Mouse (Mus musculus) liver, adult 2 months (tissue): ENCODE data around the gene Pcbp4. TPM values are rescaled to one million over a fixed set of nuclear protein-coding genes. Genes with fewer than 3 reads are reported as not detected.
"Not testable (repeated sequence)": the region's sequence is repeated elsewhere in the genome, so short reads cannot be mapped to it uniquely, and the experiment has no call there.

Experiments
- DNase-seq: peaks from one replicate; pipeline ENCODE4 v3.0.0-alpha.2; 2011; ENCODE audit warnings: low read depth, low spot score; ENCODE audit errors: extremely low read depth
- H3K27ac ChIP-seq: fragments of 200-500 bp; replicated peaks from 2 replicates; pipeline ENCODE4 v1.5.1; 2012; ENCODE audit warnings: low read depth, mild to moderate bottlenecking, control low read depth, inconsistent platforms, low read length; ENCODE audit not compliant: insufficient read depth
- H3K27me3 ChIP-seq: fragments of 200-500 bp; 2 replicates; pipeline ENCODE4 v1.6.1; 2012; ENCODE audit warnings: mild to moderate bottlenecking, moderate library complexity, low read length, inconsistent platforms; ENCODE audit not compliant: control insufficient read depth, insufficient read depth
- H3K36me3 ChIP-seq: fragments of 200-500 bp; 2 replicates; pipeline ENCODE4 v1.6.1; 2012; ENCODE audit warnings: low read length, inconsistent platforms; ENCODE audit not compliant: control insufficient read depth, insufficient read depth
- H3K4me1 ChIP-seq: fragments of 200-500 bp; 2 replicates; pipeline ENCODE4 v1.6.1; 2011; ENCODE audit warnings: low read length; ENCODE audit not compliant: control insufficient read depth, insufficient read depth
- H3K4me3 ChIP-seq: fragments of 200-500 bp; 2 replicates; pipeline ENCODE4 v1.5.1; 2011; ENCODE audit warnings: low read depth, mild to moderate bottlenecking, control low read depth, low read length, moderate library complexity; ENCODE audit not compliant: insufficient read depth
- H3K79me2 ChIP-seq: fragments of 200-500 bp; 2 replicates; pipeline ENCODE4 v1.6.1; 2012; ENCODE audit warnings: inconsistent platforms, mild to moderate bottlenecking, low read length, moderate library complexity; ENCODE audit not compliant: control insufficient read depth, insufficient read depth
- H3K9ac ChIP-seq: fragments of 200-500 bp; 2 replicates; pipeline ENCODE4 v1.6.1; 2012; ENCODE audit warnings: low read depth, mild to moderate bottlenecking, control low read depth, inconsistent platforms, low read length
- CTCF ChIP-seq: fragments of 200-500 bp; IDR thresholded peaks from 2 replicates; pipeline ENCODE4 v1.5.1; 2011; ENCODE audit warnings: low read depth, low read length, control low read depth
- POLR2A ChIP-seq: fragments of 200-500 bp; IDR thresholded peaks from 2 replicates; pipeline ENCODE4 v1.6.1; 2011; ENCODE audit warnings: low read length, control low read depth; ENCODE audit not compliant: insufficient read depth; ENCODE audit errors: extremely low read depth
- WGBS: fragments of 180-500 bp; shearing (Covaris S2); methylation state at CpG from one replicate; pipeline ENCODE4 v1.1.7; 2018; 5-methylcytosine and 5-hydroxymethylcytosine counted together
- polyA plus RNA-seq: library from polyadenylated mRNA; depleted of rRNA; stranded (reverse); fragments of >200 nt; gene quantifications from 2 replicates; pipeline ENCODE4 v1.2.3, GENCODE M21; 2012
- total RNA-seq: library from RNA; depleted of rRNA; stranded (reverse); fragments of >200 nt; gene quantifications from 2 replicates; pipeline ENCODE4 v1.2.3, GENCODE M21; 2014

Gene Pcbp4
- total and polyA plus RNA-seq, 2 experiments, result 15.9 to 52.5 TPM

- Histone ChIP-seq H3K36me3 (peaks cover 3% of the 10 kb centered on the region; the same call in 1 of the 2 replicates), H3K27ac (no peak overlapping the region), H3K4me1 (peaks cover 7% of the 10 kb centered on the region), H3K27me3 (no peaks in the 10 kb centered on the region), H3K79me2 (peaks cover 3% of the 10 kb centered on the region; the same call in 1 of the 2 replicates), H3K9ac (no peak overlapping the region), H3K4me3 (no peak overlapping the region)
- 95% methylated on average over 15 of the region's 15 CpGs for WGBS
- no peak for DNase-seq
- TF ChIP-seq POLR2A (no peak), CTCF (no peak)
Measured at GRCm38 (mm10) chr9:106481075-106481474, 28.0 kb downstream of the Pcbp4 start.

DNA sequence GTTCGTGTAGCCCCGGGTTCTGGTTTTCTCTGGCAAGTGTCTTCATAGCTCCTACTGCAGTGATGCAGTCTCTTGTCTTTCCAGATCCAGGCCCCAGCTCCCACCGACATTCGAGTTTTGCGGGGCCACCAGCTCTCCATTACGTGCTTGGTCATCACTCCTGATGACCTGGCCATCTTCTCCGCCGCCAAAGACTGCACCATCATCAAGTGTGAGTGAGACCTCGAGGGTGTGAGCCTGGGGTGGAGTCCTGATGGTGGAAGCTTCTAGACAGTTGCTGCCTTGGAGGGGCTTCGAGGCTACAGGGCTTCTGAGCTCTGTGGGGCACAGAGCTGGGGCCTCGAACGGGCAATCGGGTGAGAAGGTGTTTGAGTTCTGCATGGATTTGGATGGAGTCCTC is 28.6 kb downstream of the Pcbp4 start:
- Histone ChIP-seq H3K27me3 (no peaks in the 10 kb centered on the region), H3K36me3 (peaks cover 3% of the 10 kb centered on the region; the same call in 1 of the 2 replicates)

DNA sequence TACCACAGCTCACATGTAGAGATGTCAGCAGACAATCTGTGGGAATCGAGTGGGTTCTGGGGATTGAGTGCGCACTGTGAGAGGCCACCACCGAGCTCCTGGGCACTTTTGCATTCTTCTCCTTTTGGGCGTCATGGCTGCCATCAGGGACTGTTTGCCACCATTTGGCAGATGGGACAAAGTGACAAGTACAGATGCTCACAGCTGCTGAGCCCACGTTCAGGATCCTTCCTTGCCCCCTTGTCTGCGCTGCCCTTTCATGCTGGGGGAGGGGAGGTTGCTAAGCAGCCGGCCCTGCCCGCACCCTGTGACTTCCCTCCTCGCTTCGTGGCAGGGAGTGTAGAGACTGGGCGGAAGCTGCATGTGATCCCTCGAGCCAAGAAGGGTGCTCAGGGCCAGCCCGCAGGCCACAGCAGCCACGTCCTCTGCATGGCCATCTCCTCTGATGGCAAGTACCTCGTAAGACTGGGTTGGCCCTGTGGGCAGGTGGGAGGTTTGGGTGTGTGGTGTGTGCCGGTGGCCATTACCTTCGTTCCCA is 29.6 kb downstream of the Pcbp4 start:
- H3K27ac ChIP-seq, result no peak overlapping the region
- H3K4me3 ChIP-seq, result no peak overlapping the region
- H3K27me3 ChIP-seq, result no peaks in the 10 kb centered on the region
- TF ChIP-seq POLR2A (no peak), CTCF (no peak)
- H3K4me1 ChIP-seq, result peaks cover 5% of the 10 kb centered on the region
- peaks cover 3% of the 10 kb centered on the region; the same call in 1 of the 2 replicates for H3K79me2 ChIP-seq
- 91% methylated on average over 17 of the region's 17 CpGs for WGBS
- H3K9ac ChIP-seq, result no peak overlapping the region
- no peak for DNase-seq
- H3K36me3 ChIP-seq, result peaks cover 3% of the 10 kb centered on the region; the same call in 1 of the 2 replicates

More for the DNA sequence above, 28.6 kb downstream of the Pcbp4 start:
- DNase-seq, result no peak
- Histone ChIP-seq H3K27ac (no peak overlapping the region), H3K79me2 (peaks cover 3% of the 10 kb centered on the region; the same call in 1 of the 2 replicates), H3K4me1 (peaks cover 6% of the 10 kb centered on the region), H3K4me3 (no peak overlapping the region), H3K9ac (no peak overlapping the region)
- TF ChIP-seq CTCF (no peak), POLR2A (no peak)
- 91% methylated on average over 13 of the region's 13 CpGs for WGBS

DNA sequence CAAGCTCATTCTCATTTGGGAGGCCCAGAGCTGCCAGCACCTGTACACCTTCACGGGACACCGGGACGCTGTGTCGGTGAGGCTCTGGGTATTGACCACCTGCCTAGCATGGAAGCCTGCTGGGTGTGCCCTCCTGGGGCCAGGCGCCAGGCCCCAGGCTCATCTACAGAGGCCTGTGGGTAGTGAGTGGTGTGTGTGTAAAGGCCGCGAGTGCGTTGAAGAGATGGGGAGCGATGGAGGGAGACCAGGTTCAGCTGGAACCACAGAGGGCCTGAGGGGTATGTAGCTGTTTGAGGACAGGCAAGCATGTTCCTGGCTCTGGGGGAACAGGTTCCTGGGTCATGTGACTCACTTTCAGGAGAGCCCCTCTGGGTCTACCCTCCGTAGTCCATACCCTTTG is 30.0 kb downstream of the Pcbp4 start:
- H3K27me3 ChIP-seq, result no peaks in the 10 kb centered on the region
- H3K79me2 ChIP-seq, result 0 out of 2 replicates have a peak, but pooled peaks cover 2% of the 10 kb centered on the region
- no peak for DNase-seq
- no peak overlapping the region for H3K27ac ChIP-seq
- H3K9ac ChIP-seq, result no peak overlapping the region
- WGBS, result 94% methylated on average over 10 of the region's 10 CpGs
- H3K36me3 ChIP-seq, result peaks cover 3% of the 10 kb centered on the region; the same call in 1 of the 2 replicates
- no peak overlapping the region for H3K4me3 ChIP-seq
- TF ChIP-seq POLR2A (no peak), CTCF (no peak)
- peaks cover under 1% of the 10 kb centered on the region for H3K4me1 ChIP-seq

- TF ChIP-seq POLR2A (no peak), CTCF (no peak)
- Histone ChIP-seq H3K36me3 (peaks cover 3% of the 10 kb centered on the region; the same call in 1 of the 2 replicates), H3K79me2 (no peaks in the 10 kb centered on the region), H3K27me3 (no peaks in the 10 kb centered on the region), H3K4me1 (no peaks in the 10 kb centered on the region), H3K27ac (no peak overlapping the region), H3K9ac (no peak overlapping the region), H3K4me3 (no peak overlapping the region)
- 96% methylated on average over 17 of the region's 17 CpGs for WGBS
- DNase-seq, result no peak
Measured at GRCm38 (mm10) chr9:106483606-106484005, 30.5 kb downstream of the Pcbp4 start.

GRCm38 (mm10) chr9:106485076-106485475 is 32.0 kb downstream of the Pcbp4 start:
- Histone ChIP-seq H3K4me1 (no peaks in the 10 kb centered on the region), H3K36me3 (peaks cover 3% of the 10 kb centered on the region; the same call in 1 of the 2 replicates), H3K4me3 (no peak overlapping the region), H3K27me3 (no peaks in the 10 kb centered on the region), H3K27ac (no peak overlapping the region), H3K79me2 (no peaks in the 10 kb centered on the region), H3K9ac (no peak overlapping the region)
- WGBS, result 95% methylated on average over 10 of the region's 10 CpGs
- no peak for TF ChIP-seq POLR2A
- TF ChIP-seq CTCF, result no peak
- no peak for DNase-seq

- H3K27ac ChIP-seq, H3K27me3 ChIP-seq, H3K9ac ChIP-seq, H3K4me1 ChIP-seq, H3K36me3 ChIP-seq, H3K4me3 ChIP-seq, H3K79me2 ChIP-seq, DNase-seq: not testable (repeated sequence)
- 94% methylated on average over 6 of the region's 6 CpGs for WGBS
Measured at GRCm38 (mm10) chr9:106487602-106488001, 34.5 kb downstream of the Pcbp4 start.
